ENCODE assay signal across 26 mouse cellular contexts in genomic region chr8:72579374-72579773, GRCm38 (mm10). TPM values are rescaled to one million over a fixed set of nuclear protein-coding genes. Genes with fewer than 3 reads are reported as not detected.
DNase-seq lines count a peak whose midpoint lies in the region; ATAC-seq and TF ChIP-seq lines count a peak whose summit lies in the region.
"Had no signal": no experiment of that assay in that cellular context is flagged by ENCODE, and none has a peak within 500 bp of the region (broad histone marks: within the 10 kb centered on the region; RNA-seq: fewer than 3 reads in every experiment).

No protein-coding gene starts in this region.

- peak; percentile 24 to 36 for DNase-seq in cerebellum, postnatal 10 days
- DNase-seq in cerebellum, postnatal 4 days (ENCODE audit: low spot score in 2 of 2): no peak
- DNase-seq in heart, postnatal 10 days: peak; percentile 26 to 36
- DNase-seq in heart, adult 8-10 months (ENCODE audit: low spot score): no peak
- no peak for DNase-seq in lung, postnatal 0 days (ENCODE audit: low spot score)
- DNase-seq in lung, adult 2 months: no peak
- no peak for DNase-seq in ovary, postnatal 14 days (ENCODE audit: low spot score)
- DNase-seq: adrenal gland, adult 2 months; cerebellum, adult 9-11 months; embryo, embryonic 11 days; heart, adult 11 months; kidney, adult 9 months; layer of hippocampus, adult 9-11 months; liver, embryonic 13.5 days; thymus, adult 2 months had no signal

- no peaks in the 10 kb centered on the region for H3K36me3 ChIP-seq in lung, postnatal 0 days (ENCODE audit: insufficient read depth, low read length)
- H3K36me3 ChIP-seq: embryonic facial prominence, embryonic 13.5 days; forebrain, embryonic 12.5 days; G1E; liver, embryonic 13.5 days; midbrain, embryonic 10.5 days had no signal

- H3K4me1 ChIP-seq in lung, postnatal 0 days (ENCODE audit: insufficient read depth, low read depth, low read length): no peaks in the 10 kb centered on the region
- H3K4me1 ChIP-seq in lung, adult 2 months (ENCODE audit: control insufficient read depth, insufficient read depth, low read length): no peaks in the 10 kb centered on the region
- H3K4me1 ChIP-seq: embryonic facial prominence, embryonic 13.5 days; forebrain, embryonic 12.5 days; hindbrain, embryonic 15.5 days; midbrain, embryonic 10.5 days had no signal

- TF ChIP-seq POLR2A in lung, adult 2 months (IDR thresholded peaks at IDR 0.05; ENCODE audit: borderline replicate concordance, extremely low read depth, low read depth, low read length): no peak

- no peak overlapping the region for H3K4me2 ChIP-seq in lung, postnatal 0 days (replicated peaks; ENCODE audit: low read depth, low read length)
- H3K4me2 ChIP-seq: embryonic facial prominence, embryonic 13.5 days; forebrain, embryonic 12.5 days; hindbrain, embryonic 15.5 days; liver, embryonic 13.5 days had no signal

- intact Hi-C loops in heart, postnatal 10 days (cut with DNase I): no loop called here

- 62% methylated on average over 9 of the region's 9 CpGs for WGBS in lung, postnatal 0 days
- WGBS in lung, adult 2 months: 69% methylated on average over 9 of the region's 9 CpGs

- no peak overlapping the region for H3K27ac ChIP-seq in lung, postnatal 0 days (ENCODE audit: low read length)
- H3K27ac ChIP-seq: embryonic facial prominence, embryonic 13.5 days; forebrain, embryonic 12.5 days; hindbrain, embryonic 15.5 days; left cerebral cortex, adult 2 months; liver, embryonic 13.5 days; macrophage; midbrain, embryonic 10.5 days had no signal

- TF ChIP-seq CTCF in lung, postnatal 0 days (IDR thresholded peaks at IDR 0.05): 0 out of 2 replicates have a peak, but pooled peaks have one; percentile 1
- TF ChIP-seq CTCF in lung, adult 2 months (IDR thresholded peaks at IDR 0.05; ENCODE audit: insufficient read depth, low read length): no peak

- no peak overlapping the region for H3K9ac ChIP-seq in lung, postnatal 0 days (replicated peaks; ENCODE audit: low read depth)
- H3K9ac ChIP-seq: embryonic facial prominence, embryonic 13.5 days; forebrain, embryonic 12.5 days; hindbrain, embryonic 15.5 days; liver, embryonic 13.5 days had no signal

- H3K27me3 ChIP-seq in lung, postnatal 0 days (replicated peaks; ENCODE audit: insufficient read depth, low read length): no peaks in the 10 kb centered on the region
- H3K27me3 ChIP-seq: embryonic facial prominence, embryonic 13.5 days; forebrain, embryonic 12.5 days; hindbrain, embryonic 15.5 days; liver, embryonic 13.5 days; Patski had no signal

- no peak for ATAC-seq in lung, postnatal 0 days
- ATAC-seq: CD4-positive, CD25-positive, alpha-beta regulatory T cell, adult 4 months; midbrain, embryonic 16.5 days; Patski had no signal

- no peak for TF ChIP-seq EP300 in lung, postnatal 0 days (IDR thresholded peaks at IDR 0.05)

- H3K4me3 ChIP-seq in lung, postnatal 0 days (ENCODE audit: low read depth, low read length): no peak overlapping the region
- no peak overlapping the region for H3K4me3 ChIP-seq in lung, adult 2 months (replicated peaks; ENCODE audit: extremely low read depth, low read depth, low read length)
- H3K4me3 ChIP-seq: embryonic facial prominence, embryonic 13.5 days; erythroblast, embryonic 14.5 days; forebrain, embryonic 12.5 days; hindbrain, embryonic 15.5 days; left cerebral cortex, adult 2 months; liver, embryonic 13.5 days; midbrain, embryonic 10.5 days had no signal

- H3K9me3 ChIP-seq in lung, postnatal 0 days (ENCODE audit: low read length): no peaks in the 10 kb centered on the region
- H3K9me3 ChIP-seq: embryonic facial prominence, embryonic 13.5 days; forebrain, embryonic 12.5 days; G1E; hindbrain, embryonic 15.5 days; liver, embryonic 13.5 days; midbrain, embryonic 10.5 days had no signal

RNA-seq across cellular contexts. Expression of gene Tmem38a, which starts 7.5 kb away (rescaled TPM):
- total RNA-seq in heart, postnatal 10 days (2021): 100 to 1,000 TPM; 281 to 299 TPM
- total RNA-seq in heart, adult 8-10 months (2022): 100 to 1,000 TPM; 501 to 520 (median 513) TPM
- 17.3 and 19.1 TPM in 2 replicates for polyA plus RNA-seq in lung, postnatal 0 days (2015; fragmentation: Nextera tagmentation; extraction: Ambion mirVana)
- 39.3 and 101 TPM in 2 replicates for polyA plus RNA-seq in lung, adult 2 months (2012; rRNA removed)

RNA-seq across cellular contexts. Expression of gene Smim7, which starts 8.5 kb away (rescaled TPM):
- 100 to 1,000 TPM; 120 to 122 TPM for total RNA-seq in heart, postnatal 10 days (2021)
- 100 to 1,000 TPM; 117 to 141 (median 135) TPM for total RNA-seq in heart, adult 8-10 months (2022)
- 96.8 and 100 TPM in 2 replicates for polyA plus RNA-seq in lung, postnatal 0 days (2015; fragmentation: Nextera tagmentation; extraction: Ambion mirVana)
- 42.2 and 48.3 TPM in 2 replicates for polyA plus RNA-seq in lung, adult 2 months (2012; rRNA removed)

RNA-seq across cellular contexts. Expression of gene Med26, which starts 31.3 kb away (rescaled TPM):
- total RNA-seq in heart, postnatal 10 days (2021): 1 to 10 TPM; 9.3 to 9.9 TPM
- 1 to 10 TPM; 6.3 to 8.5 (median 7.6) TPM for total RNA-seq in heart, adult 8-10 months (2022)
- 9.5 and 9.6 TPM in 2 replicates for polyA plus RNA-seq in lung, postnatal 0 days (2015; fragmentation: Nextera tagmentation; extraction: Ambion mirVana)
- polyA plus RNA-seq in lung, adult 2 months (2012; rRNA removed): 10.0 and 14.3 TPM in 2 replicates

Comparison
In these comparisons a context has a peak if more than half of its experiments do, and no peak if none do; other contexts are left out.
1. DNase-seq: peak in cerebellum, postnatal 10 days (2 of 2) and heart, postnatal 10 days (2 of 2); none in cerebellum, postnatal 4 days (0 of 2), heart, adult 8-10 months (single experiment), lung, postnatal 0 days (single experiment), lung, adult 2 months (single experiment) and ovary, postnatal 14 days (single experiment).